Mouse (Mus musculus): ENCODE measurements around the gene Gm45713. TPM values are rescaled to one million over a fixed set of nuclear protein-coding genes. Genes with fewer than 3 reads are reported as not detected.

Gene Gm45713
- polyA plus RNA-seq (2015; fragmentation: Nextera tagmentation; extraction: Ambion mirVana): 0.53 TPM in 1 of 2 replicates, not detected in the other

DNA sequence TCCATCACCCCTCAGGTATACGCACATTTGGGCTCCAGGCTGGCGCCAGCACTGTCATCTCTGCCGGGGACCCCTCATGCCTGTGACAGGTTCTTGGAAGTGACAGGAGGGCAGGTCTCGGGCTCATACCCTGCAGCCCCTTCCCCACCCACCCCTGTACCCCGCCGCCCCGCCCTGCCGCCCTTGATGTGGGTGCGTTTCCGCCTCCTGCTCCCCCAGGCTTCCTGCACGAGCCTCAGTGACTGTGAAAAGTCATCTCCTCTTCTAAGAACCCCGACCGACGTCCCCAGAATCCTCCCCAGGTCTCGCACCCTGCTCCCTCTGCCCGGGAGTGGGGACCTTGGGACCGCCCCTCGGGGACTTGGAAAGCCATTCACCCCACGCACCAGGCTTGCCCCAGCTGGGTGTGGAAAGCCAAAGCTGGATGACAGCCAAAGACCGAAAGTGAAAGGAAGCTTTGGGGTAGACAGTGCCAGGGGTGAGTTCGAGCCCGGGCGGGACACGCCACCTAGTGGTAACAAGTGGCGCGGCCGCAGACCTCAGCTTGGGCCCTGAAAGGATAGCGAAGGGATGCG is at the start of gene Gm45713, which contains the start of gene Flt3l:
TSS of gene Gm45713 (minus strand) at position 239 of the 575 bp plus-strand sequence.
TSS of gene Flt3l (minus strand) at position 440 of the 575 bp plus-strand sequence.
- Histone ChIP-seq H3K36me3 (no peaks in the 10 kb centered on the region), H3K4me1 (replicated peaks) (peaks cover 15% of the 10 kb centered on the region; the same call in 1 of the 2 replicates), H3K27me3 (peaks cover 31% of the 10 kb centered on the region), H3K4me2 (peak within 1 kb of the TSS; percentile 68), H3K4me3 (peak within 1 kb of the TSS; percentile 47), H3K9me3 (no peaks in the 10 kb centered on the region), H3K27ac (replicated peaks) (0 out of 2 replicates have a peak within 1 kb of the TSS, but pooled peaks have one; percentile 23), H3K9ac (peak within 1 kb of the TSS; percentile 69)
- ATAC-seq (ENCODE audit: low read depth): peak; percentile 87
- 3% methylated on average over 29 of the region's 29 CpGs for WGBS

DNA sequence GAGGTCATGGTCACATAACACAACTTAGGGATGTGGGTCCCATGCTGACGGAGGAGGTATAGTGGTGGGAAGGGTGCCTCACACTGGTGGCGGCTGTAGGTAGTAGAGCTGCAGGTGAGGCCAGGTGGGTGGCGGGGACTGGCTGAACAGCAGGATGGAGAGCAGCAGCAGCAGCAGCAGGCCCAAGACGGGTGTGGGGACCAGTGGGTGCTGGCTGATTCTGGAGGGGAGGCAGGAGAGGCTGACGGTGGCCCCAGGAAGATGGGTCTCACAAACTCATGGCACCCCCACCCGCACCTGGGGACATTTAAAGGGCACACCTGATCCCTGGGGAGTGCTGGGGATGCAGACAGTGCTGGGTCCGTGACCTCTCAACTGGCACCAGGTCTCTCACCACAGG is 47.6 kb upstream of the Gm45713 start:
- H3K36me3 ChIP-seq: no peaks in the 10 kb centered on the region
- H3K27ac ChIP-seq (replicated peaks): no peak overlapping the region
- no peak for ATAC-seq (ENCODE audit: low read depth)
- H3K9ac ChIP-seq: no peak overlapping the region
- no peak overlapping the region for H3K4me3 ChIP-seq
- H3K27me3 ChIP-seq: peaks cover 90% of the 10 kb centered on the region
- 67% methylated on average over 7 of the region's 7 CpGs for WGBS
- no peaks in the 10 kb centered on the region for H3K9me3 ChIP-seq
- peaks cover 24% of the 10 kb centered on the region for H3K4me1 ChIP-seq (replicated peaks)
- H3K4me2 ChIP-seq: no peak overlapping the region

DNA sequence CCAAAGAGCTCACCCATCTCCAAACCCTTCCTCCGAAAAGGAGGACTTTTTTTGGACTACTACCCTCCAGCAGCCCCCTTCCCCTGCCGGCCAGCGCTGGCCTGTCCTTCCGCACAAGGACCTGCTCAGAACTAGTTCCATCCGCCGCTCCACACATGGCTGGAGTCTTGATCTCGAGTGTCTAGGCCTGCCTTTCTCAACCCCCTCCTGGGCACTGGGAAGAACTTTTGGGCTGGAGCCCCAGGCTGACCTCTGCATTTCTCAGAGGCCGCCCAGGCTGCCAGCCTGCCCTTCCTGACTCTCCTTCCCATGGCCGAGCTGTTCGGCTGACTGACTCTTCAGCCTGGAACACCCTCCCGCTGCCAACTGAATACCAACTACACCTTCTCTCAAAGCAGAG is 46.6 kb upstream of the Gm45713 start:
- ATAC-seq (ENCODE audit: low read depth): no peak
- peak overlapping the region; percentile 33 for H3K4me3 ChIP-seq
- H3K4me2 ChIP-seq: peak overlapping the region; percentile 53
- H3K9ac ChIP-seq: peak overlapping the region; percentile 50
- H3K4me1 ChIP-seq (replicated peaks): peaks cover 24% of the 10 kb centered on the region
- peaks cover 96% of the 10 kb centered on the region for H3K27me3 ChIP-seq
- no peaks in the 10 kb centered on the region for H3K36me3 ChIP-seq
- H3K9me3 ChIP-seq: no peaks in the 10 kb centered on the region
- 14% methylated on average over 11 of the region's 11 CpGs for WGBS
- H3K27ac ChIP-seq (replicated peaks): no peak overlapping the region

- peaks cover 98% of the 10 kb centered on the region for H3K27me3 ChIP-seq
- under 1% methylated on average over 34 of the region's 34 CpGs for WGBS
- ATAC-seq (ENCODE audit: low read depth): peak; percentile 86
- peak overlapping the region; percentile 53 for H3K4me2 ChIP-seq
- peak overlapping the region; percentile 50 for H3K9ac ChIP-seq
- H3K36me3 ChIP-seq: no peaks in the 10 kb centered on the region
- H3K27ac ChIP-seq (replicated peaks): no peak overlapping the region
- H3K4me3 ChIP-seq: peak overlapping the region; percentile 33
- H3K9me3 ChIP-seq: no peaks in the 10 kb centered on the region
- peaks cover 24% of the 10 kb centered on the region for H3K4me1 ChIP-seq (replicated peaks)
These were observed 46.2 kb upstream of the Gm45713 start for GRCm38 (mm10) chr7:45182199-45182601.

DNA sequence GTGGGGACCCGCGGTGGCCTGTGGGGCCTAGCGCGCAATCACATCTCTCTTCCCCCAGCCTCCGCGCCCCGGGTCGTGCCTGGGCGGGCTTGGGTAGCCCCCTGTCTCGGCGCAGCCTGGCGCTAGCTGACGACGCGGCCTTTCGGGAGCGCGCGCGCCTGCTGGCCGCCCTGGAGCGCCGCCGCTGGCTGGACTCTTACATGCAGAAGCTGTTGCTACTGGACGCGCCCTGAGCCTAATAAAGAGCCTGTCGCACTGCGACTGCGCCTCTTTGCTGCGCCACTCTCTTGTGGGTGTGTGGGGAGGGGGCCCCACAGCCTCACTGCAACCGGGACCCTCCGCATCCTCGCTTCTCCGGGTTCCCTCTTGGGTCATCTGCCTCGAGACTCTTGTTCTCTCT is 45.5 kb upstream of the Gm45713 start:
- Histone ChIP-seq H3K4me3 (peak overlapping the region; percentile 33), H3K27ac (replicated peaks) (no peak overlapping the region), H3K4me1 (replicated peaks) (peaks cover 25% of the 10 kb centered on the region), H3K4me2 (peak overlapping the region; percentile 53), H3K9me3 (no peaks in the 10 kb centered on the region), H3K9ac (0 out of 2 replicates have a peak overlapping the region, but pooled peaks have one; percentile 22), H3K36me3 (no peaks in the 10 kb centered on the region), H3K27me3 (peaks cover 100% of the 10 kb centered on the region)
- ATAC-seq (ENCODE audit: low read depth): no peak
- WGBS: 4% methylated on average over 35 of the region's 35 CpGs

DNA sequence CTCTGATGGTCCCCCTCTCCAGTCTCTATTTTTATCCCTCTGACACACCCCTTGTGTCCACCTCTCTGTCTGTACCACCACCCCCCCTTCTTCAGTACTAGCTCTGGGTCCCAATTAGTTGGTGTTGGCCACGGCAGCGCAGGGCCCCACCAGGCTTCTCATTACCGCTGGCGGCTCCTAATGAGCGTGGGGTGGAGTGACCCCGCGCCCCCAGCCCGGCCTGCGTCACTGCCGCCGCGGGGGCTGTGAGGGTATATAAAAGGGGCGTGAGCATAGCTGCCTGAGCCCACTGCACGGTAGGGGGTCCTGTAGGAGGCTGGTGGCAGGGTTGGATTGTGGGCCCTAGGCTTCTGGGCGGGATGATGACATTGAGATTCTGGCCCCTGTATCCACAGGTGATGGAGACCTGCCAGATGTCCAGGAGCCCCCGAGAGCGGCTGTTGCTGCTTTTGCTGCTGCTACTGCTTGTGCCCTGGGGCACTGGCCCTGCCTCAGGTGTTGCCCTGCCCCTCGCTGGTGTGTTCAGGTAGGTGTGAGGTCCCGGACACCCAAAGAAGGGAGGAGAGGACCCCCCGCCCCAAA is 45.0 kb upstream of the Gm45713 start, which contains the start of gene Pth2:
TSS of gene Pth2 (plus strand) at position 100 of the 582 bp plus-strand sequence.
- no peaks in the 10 kb centered on the region for H3K36me3 ChIP-seq
- 12% methylated on average over 20 of the region's 20 CpGs for whole genome bisulfite sequencing
- no peak within 1 kb of the TSS for H3K27ac ChIP-seq (replicated peaks)
- H3K9ac ChIP-seq: 0 out of 2 replicates have a peak within 1 kb of the TSS, but pooled peaks have one; percentile 22
- peaks cover 100% of the 10 kb centered on the region for H3K27me3 ChIP-seq
- peaks cover 30% of the 10 kb centered on the region for H3K4me1 ChIP-seq (replicated peaks)
- H3K4me3 ChIP-seq: peak within 1 kb of the TSS; percentile 33
- H3K9me3 ChIP-seq: no peaks in the 10 kb centered on the region
- ATAC-seq (ENCODE audit: low read depth): no peak
- peak within 1 kb of the TSS; percentile 53 for H3K4me2 ChIP-seq

DNA sequence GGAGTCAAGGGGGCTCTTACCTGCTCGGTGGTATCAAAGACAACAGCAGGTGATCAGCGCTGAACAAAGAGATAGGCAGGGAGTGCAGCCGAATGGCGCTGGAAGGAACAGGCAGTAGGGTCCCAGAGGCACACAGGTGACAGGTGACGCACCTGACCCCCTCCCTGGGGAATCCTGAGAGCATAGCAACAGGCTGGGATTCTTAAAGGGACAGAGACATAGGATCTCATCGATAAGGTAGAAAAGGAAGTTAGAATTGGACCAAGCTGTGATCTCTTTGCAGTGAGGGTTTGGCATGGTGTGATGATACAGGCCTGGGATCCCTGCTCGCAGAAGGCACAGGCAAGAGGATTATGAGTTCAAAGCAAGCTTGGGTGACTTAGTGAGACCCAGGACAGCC is 43.4 kb upstream of the Gm45713 start, which contains the start of gene Gfy:
TSS of gene Gfy (minus strand) at position 101 of the 400 bp plus-strand sequence.
- Histone ChIP-seq H3K36me3 (no peaks in the 10 kb centered on the region), H3K9ac (no peak within 1 kb of the TSS), H3K4me2 (no peak within 1 kb of the TSS), H3K4me1 (replicated peaks) (peaks cover 33% of the 10 kb centered on the region), H3K27ac (replicated peaks) (no peak within 1 kb of the TSS), H3K27me3 (peaks cover 100% of the 10 kb centered on the region), H3K9me3 (no peaks in the 10 kb centered on the region), H3K4me3 (no peak within 1 kb of the TSS)
- ATAC-seq (ENCODE audit: low read depth): no peak
- 27% methylated on average over 7 of the region's 7 CpGs for WGBS

- Histone ChIP-seq H3K4me1 (replicated peaks) (peaks cover 33% of the 10 kb centered on the region), H3K9me3 (no peaks in the 10 kb centered on the region), H3K36me3 (no peaks in the 10 kb centered on the region), H3K27me3 (peaks cover 98% of the 10 kb centered on the region), H3K4me3 (no peak overlapping the region), H3K27ac (replicated peaks) (no peak overlapping the region), H3K9ac (no peak overlapping the region), H3K4me2 (no peak overlapping the region)
- 22% methylated on average over 7 of the region's 7 CpGs for WGBS
- no peak for ATAC-seq (ENCODE audit: low read depth)
These were observed 42.5 kb upstream of the Gm45713 start for GRCm38 (mm10) chr7:45178550-45178949.

DNA sequence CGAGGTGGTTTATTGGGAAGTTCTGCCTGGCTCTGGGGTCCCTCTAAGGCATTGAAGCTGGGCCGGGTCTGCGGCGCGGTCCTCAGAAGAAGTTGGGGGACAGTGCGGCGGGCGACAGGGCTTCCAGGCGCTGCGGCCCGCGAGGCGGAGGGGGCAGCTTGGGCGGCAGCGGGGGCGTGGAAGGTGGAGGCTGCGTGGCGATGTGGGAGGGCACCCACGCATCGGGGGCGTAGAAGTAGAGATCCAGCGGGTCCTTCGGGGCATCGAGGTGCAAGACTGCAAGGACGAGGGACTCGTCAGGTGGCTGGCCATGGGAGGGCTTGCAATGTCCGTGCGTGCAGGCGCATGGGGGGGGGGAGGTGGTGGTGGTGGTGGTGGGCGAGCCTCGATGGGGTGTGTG is 40.3 kb upstream of the Gm45713 start:
- WGBS: under 1% methylated on average over 31 of the region's 31 CpGs
- no peak overlapping the region for H3K27ac ChIP-seq (replicated peaks)
- peaks cover 19% of the 10 kb centered on the region for H3K4me1 ChIP-seq (replicated peaks)
- H3K4me3 ChIP-seq: peak overlapping the region; percentile 14
- H3K36me3 ChIP-seq: no peaks in the 10 kb centered on the region
- no peak for ATAC-seq (ENCODE audit: low read depth)
- H3K9me3 ChIP-seq: no peaks in the 10 kb centered on the region
- H3K9ac ChIP-seq: no peak overlapping the region
- H3K4me2 ChIP-seq: peak overlapping the region; percentile 35
- H3K27me3 ChIP-seq: peaks cover 96% of the 10 kb centered on the region

DNA sequence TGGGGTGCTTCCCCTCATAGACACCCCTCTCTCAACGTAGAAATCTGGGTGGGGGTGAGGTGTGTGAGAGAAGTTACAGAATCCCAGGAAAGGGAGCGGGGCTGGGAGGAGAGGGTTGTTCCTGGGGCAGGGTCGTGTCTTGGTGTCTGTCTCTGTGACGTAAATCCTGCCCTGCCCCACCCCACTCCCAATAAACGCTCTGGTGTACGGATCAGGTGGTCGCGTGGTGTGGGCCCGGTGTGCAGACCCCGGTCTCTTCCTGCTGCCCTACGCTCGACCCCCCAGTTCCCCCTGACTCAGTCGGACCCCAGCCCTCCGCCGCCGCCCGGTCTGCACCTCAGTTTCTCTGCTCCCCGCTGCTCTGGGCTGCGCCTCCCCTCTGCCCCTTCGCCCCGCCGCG is 39.9 kb upstream of the Gm45713 start:
- Histone ChIP-seq H3K9me3 (no peaks in the 10 kb centered on the region), H3K36me3 (no peaks in the 10 kb centered on the region), H3K4me1 (replicated peaks) (peaks cover 15% of the 10 kb centered on the region), H3K27me3 (peaks cover 96% of the 10 kb centered on the region), H3K4me2 (peak overlapping the region; percentile 35), H3K9ac (no peak overlapping the region), H3K27ac (replicated peaks) (no peak overlapping the region), H3K4me3 (peak overlapping the region; percentile 14)
- ATAC-seq (ENCODE audit: low read depth): no peak
- WGBS: 1% methylated on average over 23 of the region's 23 CpGs

- no peak overlapping the region for H3K27ac ChIP-seq (replicated peaks)
- H3K27me3 ChIP-seq: peaks cover 96% of the 10 kb centered on the region
- peaks cover 14% of the 10 kb centered on the region for H3K4me1 ChIP-seq (replicated peaks)
- H3K9me3 ChIP-seq: no peaks in the 10 kb centered on the region
- WGBS: 2% methylated on average over 12 of the region's 13 CpGs
- H3K36me3 ChIP-seq: no peaks in the 10 kb centered on the region
- no peak overlapping the region for H3K4me3 ChIP-seq
- H3K9ac ChIP-seq: no peak overlapping the region
- no peak overlapping the region for H3K4me2 ChIP-seq
- ATAC-seq (ENCODE audit: low read depth): no peak
These were observed 39.4 kb upstream of the Gm45713 start for GRCm38 (mm10) chr7:45175398-45175797.

DNA sequence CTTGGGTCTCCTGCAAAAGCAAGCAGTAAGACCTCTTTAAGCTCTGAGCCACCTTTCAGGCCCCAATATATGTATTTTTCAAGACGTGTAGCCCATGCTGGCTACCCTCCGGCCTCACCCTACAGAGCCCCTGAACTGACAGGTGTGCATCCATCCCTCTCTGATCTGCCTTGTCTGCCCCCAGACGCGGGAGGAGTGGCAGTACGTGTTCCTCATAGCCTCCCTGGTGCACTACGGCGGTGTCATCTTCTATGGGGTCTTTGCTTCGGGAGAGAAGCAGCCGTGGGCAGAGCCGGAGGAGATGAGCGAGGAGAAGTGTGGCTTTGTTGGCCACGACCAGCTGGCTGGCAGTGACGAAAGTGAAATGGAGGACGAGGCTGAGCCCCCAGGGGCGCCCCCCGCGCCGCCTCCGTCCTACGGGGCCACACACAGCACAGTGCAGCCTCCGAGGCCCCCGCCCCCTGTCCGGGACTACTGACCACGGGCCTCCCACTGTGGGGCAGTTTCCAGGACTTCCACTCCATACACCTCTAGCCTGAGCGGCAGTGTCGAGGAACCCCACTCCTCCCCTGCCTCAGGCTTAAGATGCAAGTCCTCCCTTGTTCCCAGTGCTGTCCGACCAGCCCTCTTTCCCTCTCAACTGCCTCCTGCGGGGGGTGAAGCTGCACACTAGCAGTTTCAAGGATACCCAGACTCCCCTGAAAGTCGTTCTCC is 38.7 kb upstream of the Gm45713 start:
- H3K27ac ChIP-seq (replicated peaks): no peak overlapping the region
- 4% methylated on average over 29 of the region's 29 CpGs for WGBS
- ATAC-seq (ENCODE audit: low read depth): peak; percentile 62; the same call in 1 of the 2 replicates
- no peaks in the 10 kb centered on the region for H3K9me3 ChIP-seq
- H3K36me3 ChIP-seq: no peaks in the 10 kb centered on the region
- peak overlapping the region; percentile 13; the same call in 1 of the 2 replicates for H3K4me2 ChIP-seq
- H3K4me3 ChIP-seq: no peak overlapping the region
- peaks cover 14% of the 10 kb centered on the region for H3K4me1 ChIP-seq (replicated peaks)
- H3K9ac ChIP-seq: no peak overlapping the region
- peaks cover 96% of the 10 kb centered on the region for H3K27me3 ChIP-seq

Data from neural tube, embryonic 13.5 days (tissue).